Mouse (Mus musculus): ENCODE data around the gene Naxe. TPM values are rescaled to one million over a fixed set of nuclear protein-coding genes. Genes with fewer than 3 reads are reported as not detected.
A peak's percentile ranks its signal among the peaks of the same experiment; 100 is the strongest.

The Naxe gene
- 79.5 and 90.3 TPM in 2 replicates for polyA plus RNA-seq (2012; rRNA removed)

- DNase-seq (ENCODE audit: extremely low spot score in 1 of 2, low spot score in 1 of 2) = peak; percentile 66 to 84
Measured at GRCm38 (mm10) chr3:88057902-88058696, at the start of gene Naxe. TSS of gene Naxe (minus strand) at chr3:88058495.

- no peak for DNase-seq (ENCODE audit: extremely low spot score in 1 of 2, low spot score in 1 of 2)
Measured at GRCm38 (mm10) chr3:88106126-88106525, 47.8 kb upstream of the Naxe start.

GRCm38 (mm10) chr3:88102611-88103010, 44.3 kb upstream of the Naxe start:
- no peak for DNase-seq (ENCODE audit: extremely low spot score in 1 of 2, low spot score in 1 of 2)

DNA sequence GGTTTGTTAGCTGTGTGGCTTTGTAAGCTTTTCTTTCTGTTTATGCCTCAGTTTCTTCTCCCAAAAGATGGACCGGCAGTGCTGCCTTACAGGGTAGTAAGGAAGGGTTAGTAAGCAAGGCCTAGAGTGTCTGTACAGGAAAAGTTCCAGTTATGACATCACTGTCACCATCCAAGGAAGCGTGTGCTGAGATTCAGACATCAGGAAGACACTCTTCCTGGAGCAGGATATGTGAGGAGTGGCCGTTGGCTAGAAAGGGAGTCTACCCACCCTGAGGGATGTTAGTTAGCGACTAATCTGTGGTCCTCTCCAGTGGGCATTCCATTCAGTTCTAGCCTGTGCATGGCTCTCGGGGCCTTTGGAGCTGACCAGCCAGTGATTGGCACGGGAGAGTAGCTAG, 43.9 kb upstream of the Naxe start:
- DNase-seq (ENCODE audit: extremely low spot score in 1 of 2, low spot score in 1 of 2) = no peak

DNA sequence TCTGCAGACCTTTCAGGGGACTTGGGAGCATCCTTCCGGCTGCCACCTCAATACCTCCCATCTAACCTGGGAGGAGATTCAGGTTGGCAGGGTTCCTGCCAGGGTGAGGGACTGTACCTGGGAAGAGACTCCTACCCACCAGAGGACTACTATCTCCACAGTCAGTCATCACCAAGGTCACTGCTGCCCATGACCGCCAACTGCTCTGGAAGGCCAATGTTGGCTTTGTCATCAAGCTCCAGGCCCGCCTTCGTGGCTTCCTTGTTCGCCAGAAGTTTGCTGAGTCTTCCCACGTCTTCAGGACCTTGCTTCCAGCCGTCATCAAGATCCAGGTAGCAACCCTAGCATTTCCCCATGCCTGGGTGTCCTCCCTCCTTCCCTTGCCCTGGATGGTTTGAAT, 43.4 kb upstream of the Naxe start:
- DNase-seq (ENCODE audit: extremely low spot score in 1 of 2, low spot score in 1 of 2) = no peak

DNA sequence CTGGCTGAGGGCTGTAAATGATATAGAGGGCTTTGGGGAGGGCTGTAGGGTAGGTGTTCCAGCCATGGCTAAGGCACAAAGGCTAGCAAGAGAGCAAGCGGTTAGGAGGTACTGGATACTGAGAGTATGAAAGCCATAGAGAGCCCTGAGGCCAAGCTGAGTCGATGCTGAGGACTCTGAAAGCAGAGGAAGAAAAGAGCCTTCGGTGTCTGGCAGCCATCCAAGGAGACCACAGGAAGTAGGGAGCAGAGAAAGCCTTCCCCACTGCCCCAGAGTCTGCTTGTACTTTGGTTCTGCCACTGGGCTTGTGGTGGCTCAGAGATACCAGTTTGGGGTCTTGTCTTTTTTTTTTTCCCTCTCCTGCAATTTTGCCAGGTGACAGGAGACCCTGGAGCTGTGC, 42.0 kb upstream of the Naxe start:
- no peak for DNase-seq (ENCODE audit: extremely low spot score in 1 of 2, low spot score in 1 of 2)

GRCm38 (mm10) chr3:88097666-88098065, 39.4 kb upstream of the Naxe start:
- peak; percentile 9 to 36 for DNase-seq (ENCODE audit: extremely low spot score in 1 of 2, low spot score in 1 of 2)

DNA sequence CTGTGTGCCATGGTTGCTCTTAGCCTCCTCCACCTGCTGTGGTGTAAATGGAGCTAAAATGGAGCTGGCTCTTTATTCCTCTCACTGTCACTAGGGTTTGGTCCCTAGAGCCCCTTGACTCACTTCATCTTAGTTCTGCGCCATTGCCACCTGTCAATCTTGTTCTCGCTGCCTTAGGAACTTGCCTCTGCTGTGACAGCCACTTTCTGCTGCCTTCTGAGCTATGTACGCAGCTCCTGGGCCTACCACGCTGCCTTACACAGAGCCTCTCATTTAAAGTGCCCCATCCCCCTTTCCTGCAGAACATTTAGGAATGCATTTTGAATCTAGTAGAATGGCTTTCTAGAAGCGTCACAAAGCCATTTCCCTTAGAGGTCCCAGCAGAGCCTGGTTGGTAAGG, 35.8 kb upstream of the Naxe start:
- DNase-seq (ENCODE audit: extremely low spot score in 1 of 2, low spot score in 1 of 2) = no peak

DNA sequence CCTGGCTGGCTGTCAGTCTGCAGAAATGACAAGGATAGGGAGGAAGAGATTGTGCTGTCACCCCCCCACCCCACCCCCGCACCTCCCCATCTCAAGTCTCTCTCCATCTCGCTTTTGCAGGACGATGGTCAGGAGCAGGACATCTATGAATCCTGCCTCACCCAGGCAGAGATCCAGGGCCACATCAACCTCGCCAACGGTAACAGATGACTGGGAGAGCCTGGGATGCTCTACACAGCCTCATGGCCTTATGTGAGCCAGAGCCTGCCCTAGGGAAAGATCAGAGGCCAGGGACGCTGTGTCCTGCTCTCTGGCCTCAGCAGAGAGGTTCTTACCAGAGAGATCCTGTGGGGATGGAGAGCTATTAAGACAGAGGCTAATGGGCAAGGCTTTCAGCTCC, 32.3 kb upstream of the Naxe start:
- no peak for DNase-seq (ENCODE audit: extremely low spot score in 1 of 2, low spot score in 1 of 2)

DNA sequence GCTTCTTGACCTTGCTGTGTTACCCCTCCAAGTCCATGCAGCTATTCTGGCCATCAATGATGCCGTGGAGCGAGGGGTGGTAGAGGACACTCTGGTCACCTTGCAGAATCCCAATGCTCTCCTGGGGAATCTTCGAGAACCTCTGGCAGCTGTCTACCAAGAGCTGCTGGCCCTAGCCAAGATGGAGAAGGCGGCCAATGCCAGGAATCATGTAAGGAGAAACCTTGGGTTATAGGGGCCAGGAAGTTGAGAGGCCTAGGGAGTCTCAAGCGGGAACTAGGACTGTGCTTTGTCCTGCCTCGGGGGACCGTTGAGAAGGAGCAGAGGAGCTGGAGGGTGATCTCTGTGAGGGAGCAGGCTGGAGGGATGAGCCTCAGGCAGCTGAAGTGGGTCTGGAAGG, 31.8 kb upstream of the Naxe start:
- no peak for DNase-seq (ENCODE audit: extremely low spot score in 1 of 2, low spot score in 1 of 2)

DNA sequence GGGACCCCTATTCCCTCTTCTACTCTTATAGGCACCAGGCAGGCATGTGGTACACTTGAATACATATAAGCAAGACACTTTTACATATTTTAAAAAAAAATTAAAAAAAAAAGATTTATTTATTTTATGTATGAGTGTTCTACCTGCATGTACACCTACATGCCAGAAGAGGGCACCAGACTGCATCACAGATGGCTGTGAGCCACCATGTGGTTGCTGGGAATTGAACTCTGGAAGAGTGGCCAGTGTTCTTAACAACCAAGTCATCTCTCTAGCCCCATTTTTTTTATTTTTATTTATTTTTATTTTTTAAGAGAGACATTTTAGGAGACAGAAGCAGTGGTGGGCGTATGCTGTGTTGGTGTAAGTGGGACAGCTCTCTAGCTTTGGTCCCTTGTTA, 29.4 kb upstream of the Naxe start:
- DNase-seq (ENCODE audit: extremely low spot score in 1 of 2, low spot score in 1 of 2) = peak in 1 of 2 experiments; percentile 45

- DNase-seq (ENCODE audit: extremely low spot score in 1 of 2, low spot score in 1 of 2) = no peak
Measured at GRCm38 (mm10) chr3:88085459-88085858, 27.2 kb upstream of the Naxe start.

DNA sequence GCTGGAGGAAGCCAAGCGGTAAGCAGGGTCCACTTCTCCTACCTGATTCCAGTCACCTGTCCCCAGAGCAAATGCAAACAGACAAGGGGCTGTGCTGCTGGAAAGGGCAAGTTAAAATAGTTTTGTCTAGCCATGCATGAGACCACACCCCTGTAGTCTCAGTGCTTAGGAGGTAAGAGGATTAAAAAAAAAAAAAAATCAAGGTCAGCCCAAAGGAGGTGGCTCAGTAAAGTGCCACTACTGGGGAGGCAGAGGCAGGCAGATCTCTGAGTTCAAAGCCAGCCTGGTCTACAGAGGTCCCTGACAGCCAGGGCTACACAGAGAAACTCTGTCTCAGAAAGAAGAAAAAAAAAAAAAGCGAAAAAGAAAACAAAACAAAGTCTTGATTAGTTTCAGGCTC, 25.7 kb upstream of the Naxe start:
- no peak for DNase-seq (ENCODE audit: extremely low spot score in 1 of 2, low spot score in 1 of 2)

- DNase-seq (ENCODE audit: extremely low spot score in 1 of 2, low spot score in 1 of 2) = no peak
Measured at GRCm38 (mm10) chr3:88082663-88083062, 24.4 kb upstream of the Naxe start.

DNA sequence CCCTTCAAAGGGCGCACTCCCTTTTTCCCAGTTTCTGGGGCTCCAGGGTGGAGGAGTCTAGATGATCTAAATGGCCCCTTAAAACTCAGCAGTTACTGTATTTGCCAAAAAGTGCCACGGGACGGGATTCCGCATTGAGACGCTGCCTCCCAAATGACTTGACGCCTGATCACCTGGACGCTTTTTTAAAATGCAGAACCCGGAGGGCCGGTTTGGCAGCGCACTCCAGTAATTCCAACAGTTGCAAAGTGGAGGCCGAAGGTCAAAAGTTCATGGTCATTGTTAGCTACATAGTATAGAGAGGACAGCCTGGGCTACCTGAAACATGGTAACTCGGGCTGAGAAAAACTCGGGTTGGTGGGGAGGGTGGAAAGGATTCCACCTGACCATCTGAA, 23.9 kb upstream of the Naxe start:
- DNase-seq (ENCODE audit: extremely low spot score in 1 of 2, low spot score in 1 of 2) = no peak

DNA sequence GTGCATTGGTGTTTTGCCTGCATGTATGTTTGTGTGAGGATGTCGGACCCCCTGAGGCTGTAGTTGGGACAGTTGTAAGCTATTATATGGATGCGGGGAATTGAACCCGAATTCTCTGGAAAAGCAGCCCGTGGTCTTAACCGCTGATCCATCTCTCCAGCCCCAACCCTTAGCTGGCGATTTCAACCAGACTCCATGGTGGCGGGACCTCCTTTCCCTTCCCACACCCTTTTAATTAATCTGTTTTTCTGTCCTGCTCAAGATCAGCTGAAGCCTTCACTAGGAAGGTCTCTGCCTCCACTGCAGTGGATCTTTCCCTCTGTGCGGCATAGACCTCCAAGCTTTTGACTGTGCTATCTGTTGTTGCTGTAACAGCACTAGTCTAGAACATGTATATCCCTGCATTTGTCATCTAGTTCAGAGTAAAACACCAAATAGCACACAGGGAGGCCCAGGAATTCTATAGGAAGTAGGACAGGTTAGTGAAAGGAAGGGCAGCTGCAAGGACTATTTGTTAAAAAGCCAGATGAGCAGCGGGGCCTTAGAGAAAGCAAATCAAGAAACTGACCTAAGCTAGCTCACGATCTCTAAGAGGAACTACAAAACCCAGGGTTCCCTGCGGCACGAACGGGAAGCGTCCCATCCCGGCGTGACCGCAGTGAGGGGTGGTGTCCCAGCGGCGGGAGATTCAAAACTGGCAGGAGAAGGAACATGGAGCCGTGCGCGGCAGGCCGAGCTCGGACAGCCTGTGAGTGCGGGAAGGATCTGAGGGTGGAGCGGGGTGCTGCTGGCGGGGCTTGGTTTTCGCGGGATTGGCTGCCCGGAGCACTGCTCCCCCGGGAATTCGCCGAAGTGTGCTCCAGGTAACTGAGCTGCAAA, 23.3 kb upstream of the Naxe start, which contains the start of gene Iqgap3:
Gene Iqgap3, plus strand, starts transcription at position 627 of the 879 bp plus-strand sequence.
- DNase-seq (ENCODE audit: extremely low spot score in 1 of 2, low spot score in 1 of 2) = peak; percentile 72 to 91

DNA sequence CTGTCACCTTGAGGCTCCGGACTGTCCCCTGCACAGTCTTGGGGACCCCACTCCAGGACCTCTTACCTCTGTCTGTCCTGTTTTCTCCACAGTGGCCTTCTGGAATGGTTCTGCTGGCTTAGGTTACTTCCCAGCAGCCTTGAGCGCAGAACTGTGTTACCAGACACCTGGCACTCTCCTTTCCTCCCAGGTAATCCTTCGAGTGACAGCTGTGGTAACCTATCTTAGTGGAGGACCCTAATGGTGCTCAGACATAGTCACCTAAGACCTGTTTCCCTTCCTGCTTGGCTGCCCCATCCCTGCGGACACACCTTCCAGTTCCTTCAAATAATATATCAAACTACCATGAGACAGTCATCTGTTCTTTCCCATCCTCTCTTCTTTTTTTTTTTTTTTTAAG, 19.9 kb upstream of the Naxe start, which contains the start of gene Ttc24:
Gene Ttc24, minus strand, starts transcription at position 101 of the 400 bp plus-strand sequence.
- no peak for DNase-seq (ENCODE audit: extremely low spot score in 1 of 2, low spot score in 1 of 2)

- no peak for DNase-seq (ENCODE audit: extremely low spot score in 1 of 2, low spot score in 1 of 2)
Measured at GRCm38 (mm10) chr3:88077441-88077840, 19.1 kb upstream of the Naxe start.

- DNase-seq (ENCODE audit: extremely low spot score in 1 of 2, low spot score in 1 of 2) = no peak
Measured at GRCm38 (mm10) chr3:88074766-88075165, 16.5 kb upstream of the Naxe start.

GRCm38 (mm10) chr3:88074351-88074750, 16.1 kb upstream of the Naxe start:
- no peak for DNase-seq (ENCODE audit: extremely low spot score in 1 of 2, low spot score in 1 of 2)

- DNase-seq (ENCODE audit: extremely low spot score in 1 of 2, low spot score in 1 of 2) = no peak
Measured at GRCm38 (mm10) chr3:88073631-88074030, 15.3 kb upstream of the Naxe start.

DNA sequence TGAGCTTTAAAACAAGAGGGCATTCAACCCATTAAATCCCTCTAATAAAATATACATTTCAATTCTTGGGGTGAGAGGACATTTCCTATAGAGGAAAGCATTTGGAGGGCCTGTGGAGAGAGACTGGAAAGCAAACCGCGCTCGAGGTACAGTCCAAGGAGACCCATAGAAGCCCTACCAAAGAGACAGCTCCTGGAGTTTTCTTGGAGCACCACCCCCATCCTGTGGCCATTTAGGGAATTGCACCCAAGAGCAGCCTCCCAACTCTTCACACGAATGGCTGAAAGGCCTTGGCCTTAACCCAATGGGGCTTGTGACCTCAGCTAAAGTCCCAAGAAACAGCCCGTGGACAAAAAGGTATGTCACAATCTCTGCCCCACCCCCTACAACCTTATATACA, 13.5 kb upstream of the Naxe start:
- peak; percentile 78 to 97 for DNase-seq (ENCODE audit: extremely low spot score in 1 of 2, low spot score in 1 of 2)

All from frontal cortex, adult 2 months (tissue).